Comparison of ENCODE assay signal across 8 mouse cellular contexts in the genomic region with DNA sequence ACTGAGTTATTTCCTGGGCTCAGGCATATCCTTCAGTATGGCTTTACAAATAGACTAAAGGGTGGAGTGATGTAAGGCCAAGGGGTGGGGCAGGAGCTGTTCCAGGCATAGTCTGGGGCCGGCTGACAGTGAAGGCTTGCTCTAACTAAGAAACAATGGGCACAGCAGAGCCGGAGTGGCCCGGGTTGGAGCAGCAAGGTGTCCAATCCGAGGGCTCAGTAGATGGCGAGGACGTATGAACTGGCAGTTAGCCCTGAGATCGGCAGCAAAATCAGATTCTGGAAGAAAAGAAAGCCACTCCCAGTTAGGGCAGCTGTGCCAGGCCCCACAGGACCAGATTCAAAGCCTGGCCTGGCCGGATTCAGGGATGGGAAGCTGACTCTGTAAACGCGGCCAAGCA.
DNase-seq lines count a peak whose midpoint lies in the region; ATAC-seq lines count a peak whose summit lies in the region.

No protein-coding gene starts in this region.

- H3K27ac ChIP-seq in hindbrain, embryonic 15.5 days (replicated peaks), result no peak overlapping the region
- no peak overlapping the region for H3K27ac ChIP-seq in midbrain, embryonic 14.5 days (replicated peaks; ENCODE audit: low read depth, low read length)

- no peak overlapping the region for H3K4me3 ChIP-seq in hindbrain, embryonic 15.5 days
- H3K4me3 ChIP-seq in midbrain, embryonic 14.5 days (replicated peaks; ENCODE audit: low read depth, low read length), result no peak overlapping the region

- DNase-seq in adrenal gland, postnatal 14 days, result peak; percentile 56
- no peak for DNase-seq in adrenal gland, adult 18-20 months (ENCODE audit: low spot score in 2 of 2)
- DNase-seq in retina, postnatal 1 day, result peak; percentile 70
- no peak for DNase-seq in retina, embryonic 14.5 days (ENCODE audit: low spot score)
- peak; percentile 68 for DNase-seq in midbrain, embryonic 14.5 days
- DNase-seq in yolk sac, embryonic 10.5 days (ENCODE audit: low spot score), result no peak
- DNase-seq in layer of hippocampus, adult 18-20 months (ENCODE audit: low spot score in 2 of 2), result no peak

- no peaks in the 10 kb centered on the region for H3K9me3 ChIP-seq in hindbrain, embryonic 15.5 days
- no peaks in the 10 kb centered on the region for H3K9me3 ChIP-seq in midbrain, embryonic 14.5 days (ENCODE audit: control insufficient read depth, low read length)

- H3K9ac ChIP-seq in hindbrain, embryonic 15.5 days, result no peak overlapping the region
- H3K9ac ChIP-seq in midbrain, embryonic 14.5 days (replicated peaks; ENCODE audit: low read length), result no peak overlapping the region

- 0 out of 2 replicates have a peak, but pooled peaks cover 2% of the 10 kb centered on the region for H3K4me1 ChIP-seq in hindbrain, embryonic 15.5 days (replicated peaks)
- no peaks in the 10 kb centered on the region for H3K4me1 ChIP-seq in midbrain, embryonic 14.5 days (ENCODE audit: control insufficient read depth, insufficient read depth, low read length)

- H3K27me3 ChIP-seq in hindbrain, embryonic 15.5 days, result no peaks in the 10 kb centered on the region
- H3K27me3 ChIP-seq in midbrain, embryonic 14.5 days (ENCODE audit: control insufficient read depth, insufficient read depth, low read length), result no peaks in the 10 kb centered on the region

- H3K4me2 ChIP-seq in hindbrain, embryonic 15.5 days, result no peak overlapping the region
- H3K4me2 ChIP-seq in midbrain, embryonic 14.5 days (ENCODE audit: low read length), result no peak overlapping the region

- 29% methylated on average over 10 of the region's 10 CpGs for WGBS in hindbrain, embryonic 15.5 days
- 25% methylated on average over 10 of the region's 10 CpGs for WGBS in midbrain, embryonic 14.5 days

- peak; percentile 74 for ATAC-seq in hindbrain, embryonic 15.5 days (ENCODE audit: low FRiP score, low read depth)
- ATAC-seq in midbrain, embryonic 14.5 days (ENCODE audit: low FRiP score, low TSS enrichment), result peak; percentile 53; the same call in 1 of the 2 replicates

- no peaks in the 10 kb centered on the region for H3K36me3 ChIP-seq in hindbrain, embryonic 15.5 days
- H3K36me3 ChIP-seq in midbrain, embryonic 14.5 days (ENCODE audit: control insufficient read depth, insufficient read depth, low read length), result no peaks in the 10 kb centered on the region

Comparison
In these comparisons a context has a peak if more than half of its experiments do, and no peak if none do; other contexts are left out.
1. DNase-seq: peak in adrenal gland, postnatal 14 days (single experiment), retina, postnatal 1 day (single experiment) and midbrain, embryonic 14.5 days (single experiment); none in adrenal gland, adult 18-20 months (0 of 2), retina, embryonic 14.5 days (single experiment), yolk sac, embryonic 10.5 days (single experiment) and layer of hippocampus, adult 18-20 months (0 of 2).